Mouse (Mus musculus): ENCODE data around the gene Pif1.

Pif1 gene

GRCm38 (mm10) chr9:65561016-65561415, 25.9 kb upstream of the Pif1 start:
- no peak for DNase-seq (ENCODE audit: low spot score)

- DNase-seq (ENCODE audit: low spot score) = no peak
Observed at GRCm38 (mm10) chr9:65562081-65562506, 24.9 kb upstream of the Pif1 start.

GRCm38 (mm10) chr9:65563073-65563472, 23.9 kb upstream of the Pif1 start:
- DNase-seq (ENCODE audit: low spot score) = no peak

GRCm38 (mm10) chr9:65564698-65565097, 22.3 kb upstream of the Pif1 start:
- DNase-seq (ENCODE audit: low spot score) = no peak

- DNase-seq (ENCODE audit: low spot score) = no peak
Observed at GRCm38 (mm10) chr9:65568787-65569186, 18.2 kb upstream of the Pif1 start.

GRCm38 (mm10) chr9:65569491-65569971, 17.4 kb upstream of the Pif1 start:
- no peak for DNase-seq (ENCODE audit: low spot score)

GRCm38 (mm10) chr9:65572837-65573236, 14.1 kb upstream of the Pif1 start:
- no peak for DNase-seq (ENCODE audit: low spot score)

- DNase-seq (ENCODE audit: low spot score) = no peak
Observed at GRCm38 (mm10) chr9:65574513-65575392, 12.2 kb upstream of the Pif1 start.

GRCm38 (mm10) chr9:65575393-65576196, 11.4 kb upstream of the Pif1 start:
- DNase-seq (ENCODE audit: low spot score) = no peak

GRCm38 (mm10) chr9:65576861-65577510, 10.0 kb upstream of the Pif1 start:
- DNase-seq (ENCODE audit: low spot score) = no peak

- no peak for DNase-seq (ENCODE audit: low spot score)
Observed at GRCm38 (mm10) chr9:65577511-65578196, 9.3 kb upstream of the Pif1 start.

- no peak for DNase-seq (ENCODE audit: low spot score)
Observed at GRCm38 (mm10) chr9:65578801-65579249, 8.1 kb upstream of the Pif1 start.

- DNase-seq (ENCODE audit: low spot score) = peak; percentile 59
Observed at GRCm38 (mm10) chr9:65579781-65580371, 7.1 kb upstream of the Pif1 start, which contains the start of gene Plekho2. TSS of gene Plekho2 (minus strand) at chr9:65580040.

GRCm38 (mm10) chr9:65580401-65581256, 6.3 kb upstream of the Pif1 start:
- DNase-seq (ENCODE audit: low spot score) = no peak

- no peak for DNase-seq (ENCODE audit: low spot score)
Observed at GRCm38 (mm10) chr9:65583045-65583444, 3.9 kb upstream of the Pif1 start.

GRCm38 (mm10) chr9:65587270-65587572, 261 bp downstream of the Pif1 start:
- DNase-seq (ENCODE audit: low spot score) = no peak

GRCm38 (mm10) chr9:65587573-65588358, 806 bp downstream of the Pif1 start:
- no peak for DNase-seq (ENCODE audit: low spot score)

GRCm38 (mm10) chr9:65589091-65589490, 2.1 kb downstream of the Pif1 start:
- DNase-seq (ENCODE audit: low spot score) = no peak

- no peak for DNase-seq (ENCODE audit: low spot score)
Observed at GRCm38 (mm10) chr9:65592721-65593120, 5.8 kb downstream of the Pif1 start.

- no peak for DNase-seq (ENCODE audit: low spot score)
Observed at GRCm38 (mm10) chr9:65593596-65593995, 6.6 kb downstream of the Pif1 start.

Measured in urinary bladder, postnatal 10 days (tissue).